14 mouse cellular contexts compared by ENCODE assay signal in the genomic region with DNA sequence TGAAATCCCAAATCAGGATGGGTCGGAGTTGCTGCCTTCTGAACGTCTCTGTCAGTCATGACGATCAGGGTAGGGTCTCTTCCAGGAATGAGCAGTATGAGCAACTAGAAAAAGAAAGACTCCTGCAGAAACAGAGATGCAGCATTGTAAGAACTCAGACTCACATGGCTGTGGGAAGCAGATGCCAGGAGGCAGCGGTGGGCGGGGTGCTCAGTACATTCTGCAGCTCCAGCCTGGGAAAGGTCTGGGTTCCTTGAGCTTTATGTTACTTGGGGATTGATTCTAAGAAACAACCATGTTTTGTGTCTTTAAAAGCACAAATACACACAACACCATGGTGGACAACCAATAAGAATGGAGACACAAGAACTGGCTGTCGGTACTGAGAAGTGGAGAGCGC.
A peak's percentile ranks its signal among the peaks of the same experiment; 100 is the strongest.
DNase-seq lines count a peak whose midpoint lies in the region; ATAC-seq lines count a peak whose summit lies in the region.
"Had no signal": no experiment of that assay in that cellular context is flagged by ENCODE, and none has a peak within 500 bp of the region (broad histone marks: within the 10 kb centered on the region; RNA-seq: fewer than 3 reads in every experiment).

No protein-coding gene starts in this region.

- WGBS in forebrain, embryonic 15.5 days, result 65% methylated on average over 7 of the region's 7 CpGs
- WGBS in forebrain, embryonic 10.5 days, result 87% methylated on average over 7 of the region's 7 CpGs
- 72% methylated on average over 7 of the region's 7 CpGs for WGBS in liver, embryonic 12.5 days (ENCODE audit: insufficient replicate concordance)

- peaks cover 12% of the 10 kb centered on the region; the same call in 1 of the 2 replicates for H3K4me1 ChIP-seq in forebrain, embryonic 15.5 days
- H3K4me1 ChIP-seq in forebrain, embryonic 10.5 days, result peaks cover 4% of the 10 kb centered on the region; the same call in 1 of the 2 replicates
- H3K4me1 ChIP-seq in liver, embryonic 12.5 days, result no peaks in the 10 kb centered on the region

- no peak overlapping the region for H3K9ac ChIP-seq in forebrain, embryonic 15.5 days (replicated peaks)
- no peak overlapping the region for H3K9ac ChIP-seq in liver, embryonic 12.5 days
- H3K9ac ChIP-seq: kidney, embryonic 15.5 days; limb, embryonic 12.5 days had no signal

- no peaks in the 10 kb centered on the region for H3K9me3 ChIP-seq in forebrain, embryonic 15.5 days
- no peaks in the 10 kb centered on the region for H3K9me3 ChIP-seq in forebrain, embryonic 10.5 days
- no peaks in the 10 kb centered on the region for H3K9me3 ChIP-seq in liver, embryonic 12.5 days (replicated peaks)
- H3K9me3 ChIP-seq: kidney, embryonic 15.5 days; limb, embryonic 12.5 days had no signal

- no peak overlapping the region for H3K27ac ChIP-seq in forebrain, embryonic 15.5 days (replicated peaks)
- no peak overlapping the region for H3K27ac ChIP-seq in forebrain, embryonic 10.5 days
- H3K27ac ChIP-seq in liver, embryonic 12.5 days, result no peak overlapping the region
- H3K27ac ChIP-seq: heart, adult 2 months; kidney, embryonic 15.5 days; limb, embryonic 12.5 days; stomach, postnatal 0 days had no signal

- intact Hi-C loops in left cerebral cortex, postnatal 25 days (cut with DNase I), result loop anchor here (5.0 kb wide), 2 partner anchors 211 to 391 kb away; no protein-coding TSS in a partner anchor

- no peak for DNase-seq in forebrain, embryonic 10.5 days (ENCODE audit: extremely low spot score, low spot score)
- peak; percentile 85 for DNase-seq in brain, adult 2 months (ENCODE audit: low read depth, low spot score)
- DNase-seq in layer of hippocampus, adult 18-20 months (ENCODE audit: low spot score in 2 of 2), result peak; percentile 65 to 84
- DNase-seq in left cerebral cortex, postnatal 25 days (ENCODE audit: low spot score in 2 of 2), result peak; percentile 72 to 86
- DNase-seq in T-cell, adult 2 months (ENCODE audit: low spot score), result no peak
- no peak for DNase-seq in cerebellum, adult 9-10 months
- DNase-seq: cerebellum, adult 11-12 months; lung, adult 2 months had no signal

- H3K27me3 ChIP-seq in forebrain, embryonic 15.5 days, result no peaks in the 10 kb centered on the region
- no peaks in the 10 kb centered on the region for H3K27me3 ChIP-seq in forebrain, embryonic 10.5 days (ENCODE audit: poor library complexity, severe bottlenecking)
- no peaks in the 10 kb centered on the region for H3K27me3 ChIP-seq in liver, embryonic 12.5 days (replicated peaks)
- H3K27me3 ChIP-seq: kidney, embryonic 15.5 days; limb, embryonic 12.5 days had no signal

- no peak overlapping the region for H3K4me3 ChIP-seq in forebrain, embryonic 15.5 days
- no peak overlapping the region for H3K4me3 ChIP-seq in forebrain, embryonic 10.5 days
- no peak overlapping the region for H3K4me3 ChIP-seq in liver, embryonic 12.5 days
- H3K4me3 ChIP-seq: heart, adult 2 months; kidney, embryonic 15.5 days; limb, embryonic 12.5 days had no signal

- 0 out of 2 replicates have a peak, but pooled peaks have one; percentile 23 for ATAC-seq in forebrain, embryonic 15.5 days (replicated peaks)
- ATAC-seq in liver, embryonic 12.5 days, result no peak

- no peaks in the 10 kb centered on the region for H3K36me3 ChIP-seq in forebrain, embryonic 15.5 days
- H3K36me3 ChIP-seq in forebrain, embryonic 10.5 days (replicated peaks), result no peaks in the 10 kb centered on the region
- H3K36me3 ChIP-seq in liver, embryonic 12.5 days, result no peaks in the 10 kb centered on the region
- H3K36me3 ChIP-seq: kidney, embryonic 15.5 days; limb, embryonic 12.5 days had no signal

- no peak overlapping the region for H3K4me2 ChIP-seq in forebrain, embryonic 15.5 days (replicated peaks)
- H3K4me2 ChIP-seq in liver, embryonic 12.5 days, result no peak overlapping the region
- H3K4me2 ChIP-seq: kidney, embryonic 15.5 days; limb, embryonic 12.5 days had no signal

Comparison
In these comparisons a context has a peak if more than half of its experiments do, and no peak if none do; other contexts are left out.
1. DNase-seq: peak in brain, adult 2 months (single experiment), layer of hippocampus, adult 18-20 months (2 of 2) and left cerebral cortex, postnatal 25 days (2 of 2); none in forebrain, embryonic 10.5 days (single experiment), T-cell, adult 2 months (single experiment) and cerebellum, adult 9-10 months (single experiment).